Mouse (Mus musculus): ENCODE measurements around the gene Stau1.

DNA sequence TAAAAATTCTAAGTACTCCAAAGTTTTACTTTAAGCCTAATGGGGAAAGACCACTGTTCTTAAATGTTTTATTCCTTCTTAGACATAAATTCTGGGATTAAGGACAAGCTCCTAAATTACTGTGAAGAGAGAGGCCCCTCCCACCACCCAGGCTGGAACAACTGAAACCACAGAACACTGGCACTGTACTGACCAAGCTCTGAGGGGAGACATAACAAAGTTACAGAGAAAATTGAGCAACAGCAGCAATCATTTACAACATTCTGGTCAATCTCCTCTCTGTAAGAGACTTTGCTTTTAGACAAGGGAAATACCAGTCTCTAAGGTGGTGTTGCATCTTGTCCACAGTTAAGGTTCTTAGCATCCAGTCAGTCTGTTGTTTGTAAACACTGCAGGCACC lies 4.2 kb downstream of the Stau1 start:
- TF ChIP-seq CTCF (IDR thresholded peaks at IDR 0.05 in 2 of 3, conservative IDR thresholded peaks at IDR 0.05 in 1 of 3; ENCODE audit: control insufficient read depth in 1 of 3, insufficient read depth in 1 of 3, low read depth in 2 of 3, low read length in 3 of 3, poor library complexity in 1 of 3, severe bottlenecking in 1 of 3) (no peak), POLR2A (IDR thresholded peaks at IDR 0.05; ENCODE audit: control insufficient read depth in 1 of 2, insufficient read depth in 1 of 2, low read depth in 1 of 2, low read length in 2 of 2, poor library complexity in 1 of 2) (no peak), GABPA (IDR thresholded peaks at IDR 0.05; ENCODE audit: low read depth, low read length) (no peak), ZKSCAN1 (IDR thresholded peaks at IDR 0.05; ENCODE audit: low read depth, low read length) (no peak), POLR2AphosphoS2 (IDR thresholded peaks at IDR 0.05; ENCODE audit: low read length) (no peak), BHLHE40 (IDR thresholded peaks at IDR 0.05; ENCODE audit: borderline replicate concordance, low read depth, low read length) (no peak), EP300 (IDR thresholded peaks at IDR 0.05; ENCODE audit: low read depth in 1 of 2, low read length in 2 of 2) (no peak), MAFK (IDR thresholded peaks at IDR 0.05; ENCODE audit: borderline replicate concordance, low read depth, low read length) (no peak), TAL1 (IDR thresholded peaks at IDR 0.05; ENCODE audit: low read length) (no peak), ZMIZ1 (IDR thresholded peaks at IDR 0.05; ENCODE audit: low read depth, low read length) (no peak), CHD2 (IDR thresholded peaks at IDR 0.05; ENCODE audit: low read length) (no peak), TCF12 (IDR thresholded peaks at IDR 0.05; ENCODE audit: low read depth, low read length) (no peak), MYC (IDR thresholded peaks at IDR 0.05; ENCODE audit: low read depth, low read length) (no peak)

Measured in MEL (cell line).